Mouse (Mus musculus): ENCODE measurements around the gene Map1lc3b. TPM values are rescaled to one million over a fixed set of nuclear protein-coding genes. Genes with fewer than 3 reads are reported as not detected.

Gene Map1lc3b
- polyA plus RNA-seq, 1 experiment: 121 TPM

GRCm38 (mm10) chr8:121557746-121558145 lies 32.4 kb upstream of the Map1lc3b start:
- TF ChIP-seq CTCF (IDR thresholded peaks at IDR 0.05; ENCODE audit: borderline replicate concordance, extremely low read depth, insufficient read depth, insufficient read length): no peak
- DNase-seq (ENCODE audit: low read depth): no peak

- TF ChIP-seq CTCF (IDR thresholded peaks at IDR 0.05; ENCODE audit: borderline replicate concordance, extremely low read depth, insufficient read depth, insufficient read length): no peak
- no peak for TF ChIP-seq POLR2A (IDR thresholded peaks at IDR 0.05; ENCODE audit: borderline replicate concordance, extremely low read depth, insufficient read depth, insufficient read length, poor library complexity, severe bottlenecking)
- no peak for DNase-seq (ENCODE audit: low read depth)
These were observed 31.6 kb upstream of the Map1lc3b start for GRCm38 (mm10) chr8:121558538-121558937.

- TF ChIP-seq POLR2A (IDR thresholded peaks at IDR 0.05; ENCODE audit: borderline replicate concordance, extremely low read depth, insufficient read depth, insufficient read length, poor library complexity, severe bottlenecking) (no peak), CTCF (IDR thresholded peaks at IDR 0.05; ENCODE audit: borderline replicate concordance, extremely low read depth, insufficient read depth, insufficient read length) (no peak)
- no peak for DNase-seq (ENCODE audit: low read depth)
These were observed 30.4 kb upstream of the Map1lc3b start for GRCm38 (mm10) chr8:121559801-121560200.

GRCm38 (mm10) chr8:121560432-121561100 lies 29.6 kb upstream of the Map1lc3b start:
- no peak for DNase-seq (ENCODE audit: low read depth)

GRCm38 (mm10) chr8:121561636-121562345 lies 28.4 kb upstream of the Map1lc3b start:
- no peak for TF ChIP-seq CTCF (IDR thresholded peaks at IDR 0.05; ENCODE audit: borderline replicate concordance, extremely low read depth, insufficient read depth, insufficient read length)
- TF ChIP-seq POLR2A (IDR thresholded peaks at IDR 0.05; ENCODE audit: borderline replicate concordance, extremely low read depth, insufficient read depth, insufficient read length, poor library complexity, severe bottlenecking): no peak
- no peak for DNase-seq (ENCODE audit: low read depth)

More at GRCm38 (mm10) chr8:121560432-121561100, 29.6 kb upstream of the Map1lc3b start:
- TF ChIP-seq POLR2A (IDR thresholded peaks at IDR 0.05; ENCODE audit: borderline replicate concordance, extremely low read depth, insufficient read depth, insufficient read length, poor library complexity, severe bottlenecking): no peak
- no peak for TF ChIP-seq CTCF (IDR thresholded peaks at IDR 0.05; ENCODE audit: borderline replicate concordance, extremely low read depth, insufficient read depth, insufficient read length)

GRCm38 (mm10) chr8:121562941-121563351 lies 27.2 kb upstream of the Map1lc3b start:
- TF ChIP-seq POLR2A (IDR thresholded peaks at IDR 0.05; ENCODE audit: borderline replicate concordance, extremely low read depth, insufficient read depth, insufficient read length, poor library complexity, severe bottlenecking) (no peak), CTCF (IDR thresholded peaks at IDR 0.05; ENCODE audit: borderline replicate concordance, extremely low read depth, insufficient read depth, insufficient read length) (no peak)
- no peak for DNase-seq (ENCODE audit: low read depth)

- TF ChIP-seq CTCF (IDR thresholded peaks at IDR 0.05; ENCODE audit: borderline replicate concordance, extremely low read depth, insufficient read depth, insufficient read length): no peak
- no peak for TF ChIP-seq POLR2A (IDR thresholded peaks at IDR 0.05; ENCODE audit: borderline replicate concordance, extremely low read depth, insufficient read depth, insufficient read length, poor library complexity, severe bottlenecking)
- DNase-seq (ENCODE audit: low read depth): no peak
These were observed 26.5 kb upstream of the Map1lc3b start for GRCm38 (mm10) chr8:121563701-121564100.

GRCm38 (mm10) chr8:121568321-121568720 lies 21.8 kb upstream of the Map1lc3b start:
- TF ChIP-seq POLR2A (IDR thresholded peaks at IDR 0.05; ENCODE audit: borderline replicate concordance, extremely low read depth, insufficient read depth, insufficient read length, poor library complexity, severe bottlenecking) (no peak), CTCF (IDR thresholded peaks at IDR 0.05; ENCODE audit: borderline replicate concordance, extremely low read depth, insufficient read depth, insufficient read length) (no peak)
- no peak for DNase-seq (ENCODE audit: low read depth)

GRCm38 (mm10) chr8:121570335-121570734 lies 19.8 kb upstream of the Map1lc3b start:
- no peak for DNase-seq (ENCODE audit: low read depth)
- TF ChIP-seq CTCF (IDR thresholded peaks at IDR 0.05; ENCODE audit: borderline replicate concordance, extremely low read depth, insufficient read depth, insufficient read length) (no peak), POLR2A (IDR thresholded peaks at IDR 0.05; ENCODE audit: borderline replicate concordance, extremely low read depth, insufficient read depth, insufficient read length, poor library complexity, severe bottlenecking) (no peak)

GRCm38 (mm10) chr8:121570801-121571200 lies 19.4 kb upstream of the Map1lc3b start:
- no peak for DNase-seq (ENCODE audit: low read depth)
- TF ChIP-seq CTCF (IDR thresholded peaks at IDR 0.05; ENCODE audit: borderline replicate concordance, extremely low read depth, insufficient read depth, insufficient read length) (no peak), POLR2A (IDR thresholded peaks at IDR 0.05; ENCODE audit: borderline replicate concordance, extremely low read depth, insufficient read depth, insufficient read length, poor library complexity, severe bottlenecking) (no peak)

GRCm38 (mm10) chr8:121572121-121572520 lies 18.0 kb upstream of the Map1lc3b start:
- no peak for TF ChIP-seq CTCF (IDR thresholded peaks at IDR 0.05; ENCODE audit: borderline replicate concordance, extremely low read depth, insufficient read depth, insufficient read length)
- TF ChIP-seq POLR2A (IDR thresholded peaks at IDR 0.05; ENCODE audit: borderline replicate concordance, extremely low read depth, insufficient read depth, insufficient read length, poor library complexity, severe bottlenecking): no peak

GRCm38 (mm10) chr8:121573275-121573674 lies 16.9 kb upstream of the Map1lc3b start:
- TF ChIP-seq CTCF (IDR thresholded peaks at IDR 0.05; ENCODE audit: borderline replicate concordance, extremely low read depth, insufficient read depth, insufficient read length) (no peak), POLR2A (IDR thresholded peaks at IDR 0.05; ENCODE audit: borderline replicate concordance, extremely low read depth, insufficient read depth, insufficient read length, poor library complexity, severe bottlenecking) (no peak)
- no peak for DNase-seq (ENCODE audit: low read depth)

More at GRCm38 (mm10) chr8:121572121-121572520, 18.0 kb upstream of the Map1lc3b start:
- DNase-seq (ENCODE audit: low read depth): no peak

Data from brain, embryonic 14.5 days (tissue).